Mouse (Mus musculus) megakaryocyte progenitor cell, adult 5-6 weeks (primary cell): Measurements from ENCODE around the gene Ing2. TPM values are rescaled to one million over a fixed set of nuclear protein-coding genes. Genes with fewer than 3 reads are reported as not detected.

Source experiments
- total RNA-seq, 2 experiments: library from RNA; stranded (forward) in 1 of 2; stranded (reverse) in 1 of 2; fragments of 157-497, 149-512 nt in 1 of 2; fragments of 200-1000 nt in 1 of 2; gene quantifications; 2 replicates each; pipeline versions ENCODE4 v1.2.3 to v1.2.4; 2015 to 2017

Ing2 gene
- total RNA-seq, 2 experiments from 2014 or later = 37.1 to 69.1 TPM

Other genes with a start within 250 kb of the Ing2 start
- 0.83 and 1.7 TPM in 2 replicates for gene Stox2, start 229.2 kb downstream of the Ing2 start, total RNA-seq (2015)
- gene Stox2, start 229.2 kb downstream of the Ing2 start, total RNA-seq (2017) = 0.67 and 0.78 TPM in 2 replicates
- gene Trappc11, start 142.1 kb downstream of the Ing2 start, total RNA-seq (2015) = 26.0 TPM in 2 replicates
- gene Trappc11, start 142.1 kb downstream of the Ing2 start, total RNA-seq (2017) = 34.6 and 36.9 TPM in 2 replicates
- 25.6 and 46.6 TPM in 2 replicates for gene Rwdd4a, start 141.9 kb downstream of the Ing2 start, total RNA-seq (2015)
- 28.4 and 33.8 TPM in 2 replicates for gene Rwdd4a, start 141.9 kb downstream of the Ing2 start, total RNA-seq (2017)
- 15.6 and 17.2 TPM in 2 replicates for gene Cdkn2aip, start 38.4 kb upstream of the Ing2 start, total RNA-seq (2015)
- gene Cdkn2aip, start 38.4 kb upstream of the Ing2 start, total RNA-seq (2017) = 21.2 and 25.0 TPM in 2 replicates
- gene Cldn24, start 146.6 kb upstream of the Ing2 start, total RNA-seq (2015) = not detected in 2 replicates
- gene Cldn24, start 146.6 kb upstream of the Ing2 start, total RNA-seq (2017) = not detected in 2 replicates
- gene Cldn22, start 148.9 kb upstream of the Ing2 start, total RNA-seq (2015) = not detected in 2 replicates
- not detected in 2 replicates for gene Cldn22, start 148.9 kb upstream of the Ing2 start, total RNA-seq (2017)